Mouse (Mus musculus) liver, embryonic 13.5 days (tissue): ENCODE data around the gene Cyb5rl. TPM values are rescaled to one million over a fixed set of nuclear protein-coding genes. Genes with fewer than 3 reads are reported as not detected.

ENCODE experiments used
- ATAC-seq: fragments of 200-750 bp; cut with Nextera tagmentation; 2 replicates; pipeline ENCODE4 v1.8.0; 2017; ENCODE audit warnings: low read depth, mild to moderate bottlenecking, moderate number of reproducible peaks, moderate library complexity
- DNase-seq: peaks from one replicate; pipeline ENCODE4 v3.0.0; 2022
- H3K27ac ChIP-seq: fragments of 300-500 bp; sonication (generic); 2 replicates; pipeline ENCODE4 v1.5.1; 2015; ENCODE audit warnings: moderate library complexity, mild to moderate bottlenecking, inconsistent platforms
- H3K27me3 ChIP-seq: fragments of 300-500 bp; sonication (generic); 2 replicates; pipeline ENCODE4 v1.6.1; 2015; ENCODE audit warnings: mild to moderate bottlenecking, inconsistent platforms
- H3K36me3 ChIP-seq: fragments of 300-500 bp; sonication (generic); 2 replicates; pipeline ENCODE4 v1.6.1; 2015; ENCODE audit warnings: mild to moderate bottlenecking, inconsistent platforms
- H3K4me1 ChIP-seq: fragments of 300-500 bp; sonication (generic); replicated peaks from 2 replicates; pipeline ENCODE4 v1.6.1; 2015; ENCODE audit warnings: inconsistent platforms
- H3K4me2 ChIP-seq: fragments of 300-500 bp; sonication (generic); 2 replicates; pipeline ENCODE4 v1.6.1; 2015; ENCODE audit warnings: inconsistent platforms, mild to moderate bottlenecking, moderate library complexity
- H3K4me3 ChIP-seq: fragments of 300-500 bp; sonication (generic); replicated peaks from 2 replicates; pipeline ENCODE4 v1.5.1; 2015; ENCODE audit warnings: mild to moderate bottlenecking, inconsistent platforms
- H3K9ac ChIP-seq: fragments of 300-500 bp; sonication (generic); 2 replicates; pipeline ENCODE4 v1.6.1; 2015; ENCODE audit warnings: mild to moderate bottlenecking, inconsistent platforms
- H3K9me3 ChIP-seq: fragments of 300-500 bp; sonication (generic); replicated peaks from 2 replicates; pipeline ENCODE4 v1.6.1; 2016; ENCODE audit warnings: inconsistent platforms
- WGBS: fragments of 180-500 bp; shearing (Covaris S2); methylation state at CpG from one replicate; pipeline ENCODE4 v1.1.7; 2015; ENCODE audit not compliant: insufficient replicate concordance; 5-methylcytosine and 5-hydroxymethylcytosine counted together
- polyA plus RNA-seq: library from polyadenylated mRNA; unstranded; fragments of >200 nt; fragmentation: Nextera tagmentation; extraction: Ambion mirVana; gene quantifications from 2 replicates; pipeline ENCODE4 v1.2.1, GENCODE M21; 2015

The Cyb5rl gene
- polyA plus RNA-seq, 1 experiment from 2014 or later: 2.6 TPM

GRCm38 (mm10) chr4:107038303-107038702 lies 28.5 kb upstream of the Cyb5rl start:
- ATAC-seq: no peak
- peaks cover 88% of the 10 kb centered on the region for H3K36me3 ChIP-seq
- no peak overlapping the region for H3K4me3 ChIP-seq
- DNase-seq: no peak
- no peaks in the 10 kb centered on the region for H3K4me1 ChIP-seq
- no peaks in the 10 kb centered on the region for H3K27me3 ChIP-seq
- H3K4me2 ChIP-seq: no peak overlapping the region
- 84% methylated on average over 4 of the region's 4 CpGs for WGBS
- H3K27ac ChIP-seq: no peak overlapping the region; the same call in 1 of the 2 replicates
- no peak overlapping the region for H3K9ac ChIP-seq
- H3K9me3 ChIP-seq: no peaks in the 10 kb centered on the region

- Histone ChIP-seq H3K4me2 (no peak overlapping the region), H3K27me3 (no peaks in the 10 kb centered on the region), H3K4me3 (no peak overlapping the region), H3K9me3 (no peaks in the 10 kb centered on the region), H3K9ac (no peak overlapping the region), H3K27ac (no peak overlapping the region), H3K36me3 (peaks cover 88% of the 10 kb centered on the region), H3K4me1 (no peaks in the 10 kb centered on the region)
- no peak for ATAC-seq
- 91% methylated on average over 8 of the region's 8 CpGs for WGBS
- no peak for DNase-seq
These were observed 27.5 kb upstream of the Cyb5rl start for GRCm38 (mm10) chr4:107039270-107039669.

GRCm38 (mm10) chr4:107042304-107042703 lies 24.5 kb upstream of the Cyb5rl start:
- Histone ChIP-seq H3K9me3 (no peaks in the 10 kb centered on the region), H3K9ac (no peak overlapping the region), H3K27me3 (no peaks in the 10 kb centered on the region), H3K4me2 (no peak overlapping the region), H3K27ac (no peak overlapping the region), H3K4me1 (no peaks in the 10 kb centered on the region), H3K36me3 (peaks cover 92% of the 10 kb centered on the region), H3K4me3 (no peak overlapping the region)
- no peak for ATAC-seq
- no peak for DNase-seq
- 67% methylated on average over 6 of the region's 6 CpGs for whole genome bisulfite sequencing

GRCm38 (mm10) chr4:107045188-107045587 lies 21.6 kb upstream of the Cyb5rl start:
- WGBS: 96% methylated on average over 13 of the region's 13 CpGs
- Histone ChIP-seq H3K9me3 (no peaks in the 10 kb centered on the region), H3K4me1 (no peaks in the 10 kb centered on the region), H3K9ac (no peak overlapping the region), H3K4me3 (no peak overlapping the region), H3K27me3 (no peaks in the 10 kb centered on the region), H3K4me2 (no peak overlapping the region), H3K36me3 (peaks cover 83% of the 10 kb centered on the region), H3K27ac (no peak overlapping the region)
- DNase-seq (no peak), ATAC-seq (no peak)

- Histone ChIP-seq H3K4me1 (no peaks in the 10 kb centered on the region), H3K9me3 (no peaks in the 10 kb centered on the region), H3K9ac (no peak overlapping the region), H3K4me3 (no peak overlapping the region), H3K36me3 (peaks cover 59% of the 10 kb centered on the region), H3K27ac (no peak overlapping the region), H3K4me2 (no peak overlapping the region), H3K27me3 (no peaks in the 10 kb centered on the region)
- ATAC-seq (no peak), DNase-seq (no peak)
- WGBS: 97% methylated on average over 5 of the region's 5 CpGs
These were observed 19.0 kb upstream of the Cyb5rl start for GRCm38 (mm10) chr4:107047806-107048205.

GRCm38 (mm10) chr4:107048568-107049162 lies 18.1 kb upstream of the Cyb5rl start:
- Histone ChIP-seq H3K9ac (no peak overlapping the region), H3K27me3 (no peaks in the 10 kb centered on the region), H3K9me3 (no peaks in the 10 kb centered on the region), H3K4me3 (no peak overlapping the region), H3K27ac (no peak overlapping the region), H3K4me2 (no peak overlapping the region), H3K4me1 (no peaks in the 10 kb centered on the region), H3K36me3 (peaks cover 53% of the 10 kb centered on the region)
- WGBS: 90% methylated on average over 11 of the region's 11 CpGs
- ATAC-seq (no peak), DNase-seq (no peak)

- H3K36me3 ChIP-seq: peaks cover 36% of the 10 kb centered on the region
- DNase-seq (no peak), ATAC-seq (no peak)
- no peak overlapping the region for H3K27ac ChIP-seq
- H3K9ac ChIP-seq: no peak overlapping the region
- no peaks in the 10 kb centered on the region for H3K4me1 ChIP-seq
- H3K4me3 ChIP-seq: no peak overlapping the region
- no peak overlapping the region for H3K4me2 ChIP-seq
- H3K9me3 ChIP-seq: no peaks in the 10 kb centered on the region
- no peaks in the 10 kb centered on the region for H3K27me3 ChIP-seq
- 48% methylated on average over 4 of the region's 4 CpGs for WGBS
These were observed 14.9 kb upstream of the Cyb5rl start for GRCm38 (mm10) chr4:107051889-107052288.

GRCm38 (mm10) chr4:107052962-107053553 lies 13.7 kb upstream of the Cyb5rl start:
- Histone ChIP-seq H3K27me3 (no peaks in the 10 kb centered on the region), H3K4me1 (no peaks in the 10 kb centered on the region), H3K4me2 (no peak overlapping the region), H3K4me3 (no peak overlapping the region), H3K9me3 (no peaks in the 10 kb centered on the region), H3K36me3 (peaks cover 36% of the 10 kb centered on the region), H3K9ac (no peak overlapping the region), H3K27ac (no peak overlapping the region)
- no peak for ATAC-seq
- WGBS: 58% methylated on average over 5 of the region's 5 CpGs
- DNase-seq: no peak

- ATAC-seq: no peak
- no peak overlapping the region for H3K4me3 ChIP-seq
- no peaks in the 10 kb centered on the region for H3K4me1 ChIP-seq
- peaks cover 55% of the 10 kb centered on the region for H3K36me3 ChIP-seq
- no peaks in the 10 kb centered on the region for H3K9me3 ChIP-seq
- no peak for DNase-seq
- no peak overlapping the region for H3K9ac ChIP-seq
- H3K4me2 ChIP-seq: no peak overlapping the region
- H3K27me3 ChIP-seq: no peaks in the 10 kb centered on the region
- no peak overlapping the region for H3K27ac ChIP-seq
- 75% methylated on average over 3 of the region's 3 CpGs for WGBS
These were observed 10.7 kb upstream of the Cyb5rl start for GRCm38 (mm10) chr4:107056088-107056487.

GRCm38 (mm10) chr4:107058346-107058745 lies 8.4 kb upstream of the Cyb5rl start:
- peaks cover 77% of the 10 kb centered on the region for H3K36me3 ChIP-seq
- H3K27ac ChIP-seq: no peak overlapping the region
- WGBS: 77% methylated on average over 5 of the region's 5 CpGs
- H3K4me1 ChIP-seq: no peaks in the 10 kb centered on the region
- H3K9me3 ChIP-seq: no peaks in the 10 kb centered on the region
- no peak overlapping the region for H3K9ac ChIP-seq
- no peak overlapping the region for H3K4me2 ChIP-seq
- no peaks in the 10 kb centered on the region for H3K27me3 ChIP-seq
- ATAC-seq (no peak), DNase-seq (no peak)
- H3K4me3 ChIP-seq: no peak overlapping the region

- no peaks in the 10 kb centered on the region for H3K27me3 ChIP-seq
- H3K4me3 ChIP-seq: no peak overlapping the region
- no peak for DNase-seq
- no peaks in the 10 kb centered on the region for H3K9me3 ChIP-seq
- H3K9ac ChIP-seq: no peak overlapping the region
- H3K4me1 ChIP-seq: no peaks in the 10 kb centered on the region
- H3K36me3 ChIP-seq: peaks cover 81% of the 10 kb centered on the region
- no peak for ATAC-seq
- H3K27ac ChIP-seq: no peak overlapping the region
- 53% methylated on average over 6 of the region's 6 CpGs for WGBS
- no peak overlapping the region for H3K4me2 ChIP-seq
These were observed 8.0 kb upstream of the Cyb5rl start for GRCm38 (mm10) chr4:107058781-107059180.

- 73% methylated on average over 4 of the region's 4 CpGs for WGBS
- Histone ChIP-seq H3K27ac (no peak overlapping the region), H3K4me2 (no peak overlapping the region), H3K4me1 (peaks cover 23% of the 10 kb centered on the region), H3K36me3 (peaks cover 78% of the 10 kb centered on the region), H3K9me3 (no peaks in the 10 kb centered on the region), H3K9ac (no peak overlapping the region), H3K4me3 (no peak overlapping the region), H3K27me3 (no peaks in the 10 kb centered on the region)
- no peak for ATAC-seq
- no peak for DNase-seq
These were observed 5.2 kb upstream of the Cyb5rl start for GRCm38 (mm10) chr4:107061560-107061959.
